ENCODE assay signal across 8 mouse cellular contexts in genomic region chr10:111009641-111010479, GRCm38 (mm10). TPM values are rescaled to one million over a fixed set of nuclear protein-coding genes. Genes with fewer than 3 reads are reported as not detected.
DNase-seq lines count a peak whose midpoint lies in the region.

Gene Zdhhc17, minus strand, starts transcription at chr10:111010140.

- H3K9me3 ChIP-seq in megakaryocyte, embryonic 14.5 days = peaks cover 11% of the 10 kb centered on the region

- peak within 1 kb of the TSS; percentile 97 for H3K4me3 ChIP-seq in megakaryocyte, embryonic 14.5 days (replicated peaks)

- peaks cover 42% of the 10 kb centered on the region for H3K4me1 ChIP-seq in megakaryocyte, embryonic 14.5 days

- DNase-seq in adrenal gland, adult (ENCODE audit: inconsistent age in 2 of 2, low spot score in 1 of 2) = peak; percentile 92 to 99
- DNase-seq in embryo, embryonic 10 days (ENCODE audit: low spot score) = peak; percentile 95
- DNase-seq in gastrocnemius, postnatal 10 days = peak; percentile 85
- peak; percentile 94 for DNase-seq in induced T-regulatory cell, adult 2 months (ENCODE audit: low read depth)
- peak; percentile 67 to 87 for DNase-seq in left cerebral cortex, adult 9 months (ENCODE audit: low spot score in 2 of 2)
- peak; percentile 86 to 90 for DNase-seq in right cerebral cortex, adult 2 months (ENCODE audit: low spot score in 2 of 2)
- peak; percentile 43 for DNase-seq in urinary bladder, postnatal 10 days (ENCODE audit: low spot score)

- H3K36me3 ChIP-seq in megakaryocyte, embryonic 14.5 days (replicated peaks; ENCODE audit: low read length) = no peaks in the 10 kb centered on the region

- H3K27me3 ChIP-seq in megakaryocyte, embryonic 14.5 days (replicated peaks) = peaks cover 3% of the 10 kb centered on the region

RNA-seq across cellular contexts. Expression of gene Zdhhc17, which starts in this region (rescaled TPM):
- total RNA-seq in gastrocnemius, postnatal 10 days (2021) = 10 to 100 TPM; 22.4 to 29.1 TPM
- polyA plus RNA-seq in megakaryocyte, embryonic 14.5 days (2012; ENCODE audit: insufficient read depth, low replicate concordance) = 0.29 and 1.3 TPM in 2 replicates

Comparison
In these comparisons a context has a peak if more than half of its experiments do, and no peak if none do; other contexts are left out.
1. Peak in every context shown above with its lines: DNase-seq and H3K4me3 ChIP-seq.
2. DNase-seq: peak in every context shown above with its lines; median percentile 96 in adrenal gland, adult; 95 in embryo, embryonic 10 days; 94 in induced T-regulatory cell, adult 2 months; 88 in right cerebral cortex, adult 2 months; 85 in gastrocnemius, postnatal 10 days; 77 in left cerebral cortex, adult 9 months; 43 in urinary bladder, postnatal 10 days.